Mouse (Mus musculus) forebrain, postnatal 0 days (tissue): ENCODE data around the gene Prrx2. TPM values are rescaled to one million over a fixed set of nuclear protein-coding genes. Genes with fewer than 3 reads are reported as not detected.
A peak's percentile ranks its signal among the peaks of the same experiment; 100 is the strongest.

Experiments used
- ATAC-seq: fragments of 200-750 bp; cut with Nextera tagmentation; 2 replicates; pipeline ENCODE4 v1.8.0; 2017; ENCODE audit warnings: mild to moderate bottlenecking, moderate library complexity
- DNase-seq: peaks from one replicate; pipeline ENCODE4 v3.0.0-alpha.2; 2015
- H3K27ac ChIP-seq: fragments of 300-500 bp; sonication (generic); 2 replicates; pipeline ENCODE4 v1.5.1; 2014; ENCODE audit warnings: low read depth, mild to moderate bottlenecking, antibody characterized with exemption, low read length, moderate library complexity, mixed read lengths
- H3K27me3 ChIP-seq: fragments of 300-500 bp; sonication (generic); 2 replicates; pipeline ENCODE4 v1.6.1; 2014; ENCODE audit warnings: mild to moderate bottlenecking, low read length, mixed read lengths; ENCODE audit not compliant: insufficient read depth
- H3K36me3 ChIP-seq: fragments of 300-500 bp; sonication (generic); 2 replicates; pipeline ENCODE4 v1.6.1; 2014; ENCODE audit warnings: mild to moderate bottlenecking, moderate library complexity; ENCODE audit not compliant: insufficient read depth
- H3K4me1 ChIP-seq: fragments of 300-500 bp; sonication (generic); 2 replicates; pipeline ENCODE4 v1.6.1; 2014; ENCODE audit warnings: antibody characterized with exemption; ENCODE audit not compliant: insufficient read depth
- H3K4me2 ChIP-seq: fragments of 300-500 bp; sonication (generic); 2 replicates; pipeline ENCODE4 v1.6.1; 2014; ENCODE audit warnings: low read depth, mild to moderate bottlenecking, moderate library complexity
- H3K4me3 ChIP-seq: fragments of 300-500 bp; sonication (generic); 2 replicates; pipeline ENCODE4 v1.5.1; 2014; ENCODE audit warnings: low read depth, low read length, mixed read lengths
- H3K9ac ChIP-seq: fragments of 300-500 bp; sonication (generic); 2 replicates; pipeline ENCODE4 v1.6.1; 2014; ENCODE audit warnings: mild to moderate bottlenecking
- H3K9me3 ChIP-seq: fragments of 300-500 bp; sonication (generic); 2 replicates; pipeline ENCODE4 v1.6.1; 2016; ENCODE audit warnings: low read length
- CTCF ChIP-seq: sonication (generic); IDR thresholded peaks from 2 replicates; pipeline ENCODE4 v1.5.1; 2016; ENCODE audit warnings: antibody characterized with exemption, control low read depth, low read depth
- WGBS: fragments of 180-500 bp; shearing (Covaris S2); extraction: QIAGEN DNeasy Blood & Tissue Kit; methylation state at CpG from one replicate; pipeline ENCODE4 v1.1.7; 2014; 5-methylcytosine and 5-hydroxymethylcytosine counted together
- polyA plus RNA-seq: library from polyadenylated mRNA; unstranded; fragments of >200 nt; fragmentation: Nextera tagmentation; extraction: Ambion mirVana; gene quantifications from 2 replicates; pipeline ENCODE4 v1.2.1, GENCODE M21; 2015
- total RNA-seq: library from RNA; depleted of rRNA; stranded (reverse); fragments of >200 nt; gene quantifications from 2 replicates; pipeline ENCODE4 v1.2.3, GENCODE M21; 2014

The Prrx2 gene
- total and polyA plus RNA-seq, 2 experiments from 2014 or later = 3.6 to 4.1 TPM

DNA sequence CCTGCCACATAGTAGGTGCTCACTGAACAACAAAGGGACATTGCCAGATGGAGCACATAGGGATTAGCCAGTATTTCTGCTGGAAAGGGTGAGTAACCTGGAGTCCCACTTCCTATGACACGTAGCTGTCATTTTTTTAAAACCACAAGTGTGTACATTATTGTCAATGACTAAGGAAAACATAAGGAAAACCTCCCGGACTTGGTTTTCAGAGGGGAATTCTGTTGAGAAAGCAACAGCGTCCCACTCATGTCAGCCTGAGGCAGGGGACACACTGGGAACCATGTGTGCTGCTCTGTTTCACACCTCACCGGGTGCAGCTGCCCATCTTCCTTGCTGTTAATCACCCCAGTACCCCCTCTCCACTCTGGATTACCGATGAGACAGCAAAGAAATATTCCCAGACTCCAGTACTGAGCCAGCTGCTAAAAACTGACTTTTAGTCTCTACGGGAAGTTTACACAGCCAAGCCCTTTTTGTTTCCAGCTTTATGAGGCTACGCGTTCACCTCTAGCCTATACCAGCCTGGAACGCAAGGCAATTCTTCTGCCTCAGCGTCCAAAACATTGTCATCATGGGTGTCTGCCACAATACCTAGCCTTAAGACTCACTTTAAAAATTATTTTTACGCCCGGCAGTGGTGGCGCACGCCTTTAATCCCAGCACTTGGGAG is 64.8 kb downstream of the Prrx2 start:
- no peaks in the 10 kb centered on the region for H3K9me3 ChIP-seq
- H3K27ac ChIP-seq = no peak overlapping the region
- WGBS = 90% methylated on average over 14 of the region's 14 CpGs
- H3K4me2 ChIP-seq = no peak overlapping the region
- H3K27me3 ChIP-seq = 0 out of 2 replicates have a peak, but pooled peaks cover 3% of the 10 kb centered on the region
- H3K36me3 ChIP-seq = no peaks in the 10 kb centered on the region
- no peak for DNase-seq
- no peak overlapping the region for H3K4me3 ChIP-seq
- no peak for TF ChIP-seq CTCF
- H3K4me1 ChIP-seq = 0 out of 2 replicates have a peak, but pooled peaks cover 5% of the 10 kb centered on the region
- no peak overlapping the region for H3K9ac ChIP-seq
- ATAC-seq = no peak

DNA sequence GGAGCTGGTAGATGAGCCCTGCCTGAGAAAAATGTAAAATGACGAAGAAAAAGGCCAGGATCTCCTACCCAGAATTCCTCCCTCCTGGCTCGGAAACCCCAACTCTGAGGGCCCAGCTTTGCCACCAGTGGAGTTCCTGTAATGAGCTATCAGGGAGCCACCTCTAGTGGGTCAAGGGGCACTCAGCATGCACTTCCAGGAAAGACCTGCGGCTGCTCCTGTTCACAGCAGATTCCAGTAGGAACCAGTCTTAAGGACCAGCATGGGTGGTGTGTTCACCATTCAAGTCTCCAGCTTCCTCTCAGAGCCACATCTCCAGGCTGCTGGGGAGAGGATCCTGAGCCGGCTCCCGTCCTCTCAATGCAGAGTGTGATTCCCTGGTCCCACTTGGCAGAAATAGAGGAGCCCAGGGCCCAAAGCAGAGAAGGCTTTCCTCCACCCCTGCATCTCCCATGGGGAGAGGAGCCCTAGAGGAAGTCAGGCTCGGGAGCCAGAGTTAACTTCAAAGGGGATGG is 66.9 kb downstream of the Prrx2 start:
- WGBS = 60% methylated on average over 6 of the region's 6 CpGs
- H3K36me3 ChIP-seq = no peaks in the 10 kb centered on the region
- H3K4me3 ChIP-seq = no peak overlapping the region
- H3K27ac ChIP-seq = no peak overlapping the region
- DNase-seq = no peak
- no peaks in the 10 kb centered on the region for H3K9me3 ChIP-seq
- H3K4me2 ChIP-seq = no peak overlapping the region
- ATAC-seq = no peak
- H3K27me3 ChIP-seq = 0 out of 2 replicates have a peak, but pooled peaks cover 3% of the 10 kb centered on the region
- H3K9ac ChIP-seq = no peak overlapping the region
- no peak for TF ChIP-seq CTCF
- H3K4me1 ChIP-seq = 0 out of 2 replicates have a peak, but pooled peaks cover 5% of the 10 kb centered on the region

DNA sequence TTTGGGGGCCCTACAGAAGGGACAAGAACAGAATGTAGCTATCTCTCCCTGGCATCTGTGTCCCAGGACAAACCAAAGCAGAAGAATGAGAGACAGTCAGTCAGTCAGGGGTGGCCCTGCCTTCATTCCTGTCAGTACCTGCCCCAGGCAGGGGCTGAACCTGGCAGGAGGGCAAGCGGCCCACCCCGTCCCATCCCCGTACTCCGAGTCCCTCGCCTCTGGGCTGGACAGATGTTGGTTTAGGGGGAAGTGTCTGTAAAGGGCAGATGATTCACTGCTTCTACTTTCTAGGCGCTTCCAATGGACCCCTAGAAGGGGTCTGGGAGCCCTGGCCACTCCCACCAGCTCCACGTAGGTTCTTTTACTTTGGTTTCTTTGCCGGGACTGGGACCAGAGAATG is 67.5 kb downstream of the Prrx2 start:
- Histone ChIP-seq H3K36me3 (no peaks in the 10 kb centered on the region), H3K4me3 (peak overlapping the region; percentile 22; the same call in 1 of the 2 replicates), H3K27me3 (0 out of 2 replicates have a peak, but pooled peaks cover 3% of the 10 kb centered on the region), H3K9ac (no peak overlapping the region), H3K27ac (no peak overlapping the region), H3K4me1 (0 out of 2 replicates have a peak, but pooled peaks cover 5% of the 10 kb centered on the region), H3K9me3 (no peaks in the 10 kb centered on the region), H3K4me2 (peak overlapping the region; percentile 54)
- WGBS = 46% methylated on average over 8 of the region's 8 CpGs
- no peak for ATAC-seq
- TF ChIP-seq CTCF = no peak
- no peak for DNase-seq

DNA sequence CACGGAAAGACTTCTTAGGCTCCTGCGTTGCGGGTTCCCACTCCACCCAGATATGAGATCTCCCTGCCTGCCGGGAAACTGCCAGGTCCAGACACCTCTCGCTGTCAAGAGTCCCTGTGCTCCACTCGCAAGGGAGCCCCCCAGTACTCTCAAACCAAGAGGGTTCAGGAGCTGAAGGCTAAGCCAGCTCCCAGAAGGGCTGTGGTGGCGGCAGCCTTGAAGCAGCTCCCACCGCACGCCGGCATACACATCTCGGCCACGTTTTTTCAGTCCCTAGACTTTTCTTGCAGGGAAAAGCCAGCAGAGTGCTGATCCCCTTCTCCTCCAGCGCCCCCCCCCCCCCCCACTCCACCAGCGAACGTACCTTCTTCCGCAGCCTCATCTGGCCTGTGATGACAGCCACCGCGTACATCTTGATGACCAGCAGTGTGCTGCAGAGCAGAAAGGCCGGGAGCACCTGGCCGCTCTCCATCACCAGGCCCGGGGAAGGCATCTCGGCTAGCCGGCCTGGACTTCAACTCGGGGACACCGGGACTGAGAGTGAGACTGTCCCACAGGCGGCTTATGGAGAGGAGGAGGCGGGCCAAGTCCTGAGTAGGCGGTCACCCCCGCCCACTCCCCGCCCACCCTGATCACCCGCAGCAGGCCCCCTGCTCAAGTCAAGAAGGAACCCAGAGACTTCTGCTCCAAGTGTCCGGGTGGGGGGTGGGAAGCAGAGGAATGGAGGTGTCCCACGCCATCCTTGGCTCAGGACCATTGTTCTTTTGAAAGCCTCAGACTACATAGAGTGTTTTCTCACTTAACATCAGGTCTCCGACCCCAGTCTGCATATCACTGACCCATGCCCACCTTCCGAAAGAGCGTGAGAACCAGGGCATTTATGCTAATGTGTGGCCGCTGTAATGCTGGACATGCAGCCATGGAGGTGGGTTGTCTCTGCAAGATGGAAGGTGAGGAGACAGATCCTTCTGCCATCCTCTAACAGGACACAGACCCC is 68.3 kb downstream of the Prrx2 start:
- H3K4me3 ChIP-seq = peak overlapping the region; percentile 22
- no peak for ATAC-seq
- H3K4me1 ChIP-seq = 0 out of 2 replicates have a peak, but pooled peaks cover 5% of the 10 kb centered on the region
- no peak overlapping the region for H3K27ac ChIP-seq
- no peak for TF ChIP-seq CTCF
- 10% methylated on average over 36 of the region's 37 CpGs for WGBS
- no peaks in the 10 kb centered on the region for H3K36me3 ChIP-seq
- H3K9me3 ChIP-seq = no peaks in the 10 kb centered on the region
- 0 out of 2 replicates have a peak, but pooled peaks cover 3% of the 10 kb centered on the region for H3K27me3 ChIP-seq
- peak overlapping the region; percentile 25; the same call in 1 of the 2 replicates for H3K9ac ChIP-seq
- peak overlapping the region; percentile 54 for H3K4me2 ChIP-seq
- DNase-seq = no peak

DNA sequence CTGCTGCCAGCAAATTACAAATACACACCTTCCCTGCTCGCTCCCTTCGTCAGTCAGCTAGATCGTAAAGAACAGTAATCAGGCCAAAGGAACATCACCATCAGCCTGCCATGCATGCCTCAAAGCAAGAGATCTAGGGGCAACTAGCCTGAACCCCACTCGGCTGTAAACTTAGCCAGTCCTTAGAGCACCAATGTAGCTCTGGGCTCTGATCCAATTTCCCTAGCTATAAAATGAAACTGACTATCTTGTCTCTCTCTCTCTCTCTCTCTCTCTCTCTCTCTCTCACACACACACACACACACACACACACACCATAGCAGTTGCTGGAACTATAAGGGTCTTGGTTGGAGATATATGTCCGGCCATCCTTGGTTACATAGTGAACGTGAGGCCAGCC is 69.5 kb downstream of the Prrx2 start:
- no peak overlapping the region for H3K27ac ChIP-seq
- no peak for DNase-seq
- H3K4me1 ChIP-seq = 0 out of 2 replicates have a peak, but pooled peaks cover 5% of the 10 kb centered on the region
- TF ChIP-seq CTCF = no peak
- ATAC-seq = no peak
- H3K4me2 ChIP-seq = no peak overlapping the region
- no peak overlapping the region for H3K9ac ChIP-seq
- no peak overlapping the region for H3K4me3 ChIP-seq
- 0 out of 2 replicates have a peak, but pooled peaks cover 3% of the 10 kb centered on the region for H3K27me3 ChIP-seq
- H3K9me3 ChIP-seq = no peaks in the 10 kb centered on the region
- 80% methylated on average over 6 of the region's 6 CpGs for WGBS
- no peaks in the 10 kb centered on the region for H3K36me3 ChIP-seq

DNA sequence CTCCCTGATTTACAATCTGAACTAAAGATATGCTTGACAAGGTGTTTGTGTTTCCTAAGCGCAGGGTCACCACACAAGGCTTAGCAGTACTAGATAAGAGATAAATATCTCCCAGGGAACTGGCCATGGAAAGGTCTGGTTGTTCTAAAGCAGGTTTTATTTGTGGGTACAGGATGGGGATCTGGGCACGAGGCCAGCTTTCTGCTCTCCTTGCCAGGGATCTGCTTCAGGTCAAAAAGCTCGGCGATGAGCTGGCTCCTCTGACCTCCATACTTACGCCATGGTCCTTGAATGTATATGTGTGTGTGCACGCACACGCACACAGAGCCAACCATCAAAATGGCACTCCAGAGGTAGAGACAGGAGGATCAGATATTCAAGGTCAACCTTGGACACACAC is 70.2 kb downstream of the Prrx2 start:
- H3K9ac ChIP-seq = no peak overlapping the region
- H3K4me2 ChIP-seq = no peak overlapping the region
- 73% methylated on average over 7 of the region's 7 CpGs for WGBS
- no peak for TF ChIP-seq CTCF
- H3K4me3 ChIP-seq = no peak overlapping the region
- no peak for ATAC-seq
- 0 out of 2 replicates have a peak, but pooled peaks cover 3% of the 10 kb centered on the region for H3K27me3 ChIP-seq
- H3K4me1 ChIP-seq = 0 out of 2 replicates have a peak, but pooled peaks cover 5% of the 10 kb centered on the region
- no peak for DNase-seq
- no peak overlapping the region for H3K27ac ChIP-seq
- no peaks in the 10 kb centered on the region for H3K36me3 ChIP-seq
- H3K9me3 ChIP-seq = no peaks in the 10 kb centered on the region
